Mouse (Mus musculus): Measurements from ENCODE around the gene Slx4ip. TPM values are rescaled to one million over a fixed set of nuclear protein-coding genes. Genes with fewer than 3 reads are reported as not detected.

The Slx4ip gene
- polyA plus RNA-seq, 1 experiment = 3.0 TPM

GRCm38 (mm10) chr2:136894494-136894893 lies 3.5 kb downstream of the Slx4ip start:
- no peak for TF ChIP-seq CTCF (IDR thresholded peaks at IDR 0.05; ENCODE audit: borderline replicate concordance, insufficient read depth, low read depth, low read length)
- no peak for TF ChIP-seq POLR2A (IDR thresholded peaks at IDR 0.05; ENCODE audit: borderline replicate concordance, insufficient read depth, low read length)
- H3K4me1 ChIP-seq (ENCODE audit: control insufficient read depth, insufficient read depth, low read length) = 0 out of 2 replicates have a peak, but pooled peaks cover 2% of the 10 kb centered on the region
- DNase-seq = no peak
- H3K27ac ChIP-seq (ENCODE audit: insufficient read depth, low read length) = no peak overlapping the region
- H3K4me3 ChIP-seq (replicated peaks; ENCODE audit: insufficient read depth, low read depth, low read length) = no peak overlapping the region
- WGBS = 77% methylated on average over 2 of the region's 2 CpGs
- no peaks in the 10 kb centered on the region for H3K27me3 ChIP-seq (ENCODE audit: control insufficient read depth, insufficient read depth, low read length)

DNA sequence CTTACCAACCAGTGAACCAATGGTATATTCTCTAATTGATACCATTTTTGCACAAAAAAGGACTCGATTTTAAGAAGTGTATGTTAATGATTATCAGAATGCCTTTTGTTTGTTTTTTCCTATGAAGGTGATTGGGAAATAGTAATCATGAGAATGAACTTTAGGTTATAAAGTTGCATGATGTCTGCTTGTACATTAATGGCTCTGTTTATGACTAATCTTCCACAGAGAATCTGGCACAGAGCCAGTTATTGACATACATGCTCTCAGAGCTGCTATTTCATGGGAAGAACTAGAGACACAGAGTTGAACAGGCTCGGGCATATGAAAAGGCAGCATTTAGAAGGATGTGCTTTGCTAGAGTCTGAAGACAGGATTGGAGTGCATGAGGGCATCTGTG lies 5.1 kb downstream of the Slx4ip start:
- Histone ChIP-seq H3K27ac (ENCODE audit: insufficient read depth, low read length) (no peak overlapping the region), H3K4me3 (replicated peaks; ENCODE audit: insufficient read depth, low read depth, low read length) (no peak overlapping the region), H3K27me3 (ENCODE audit: control insufficient read depth, insufficient read depth, low read length) (no peaks in the 10 kb centered on the region), H3K4me1 (ENCODE audit: control insufficient read depth, insufficient read depth, low read length) (no peaks in the 10 kb centered on the region)
- no peak for DNase-seq
- 77% methylated on average over 2 of the region's 2 CpGs for WGBS
- no peak for TF ChIP-seq POLR2A (IDR thresholded peaks at IDR 0.05; ENCODE audit: borderline replicate concordance, insufficient read depth, low read length)
- TF ChIP-seq CTCF (IDR thresholded peaks at IDR 0.05; ENCODE audit: borderline replicate concordance, insufficient read depth, low read depth, low read length) = no peak

DNA sequence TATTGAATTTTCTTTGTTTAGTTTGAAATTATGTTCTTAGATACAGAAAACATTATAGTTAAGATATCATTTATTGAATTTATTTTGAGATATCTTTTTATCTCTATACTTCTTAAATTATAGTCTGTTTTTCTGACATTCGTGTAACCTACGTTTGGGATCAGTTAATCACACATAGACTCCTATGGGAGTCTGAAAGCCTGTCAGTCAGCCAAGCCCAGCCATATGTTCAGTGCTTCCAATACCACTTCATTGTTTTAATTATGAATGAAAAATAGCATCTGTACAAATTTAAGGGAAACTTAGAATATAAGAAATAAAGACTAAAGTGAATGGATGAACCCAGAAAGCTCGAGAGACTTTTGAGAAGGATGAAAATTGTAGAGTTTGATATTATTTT lies 17.6 kb downstream of the Slx4ip start:
- no peak for DNase-seq
- H3K4me1 ChIP-seq (ENCODE audit: control insufficient read depth, insufficient read depth, low read length) = no peaks in the 10 kb centered on the region
- no peak overlapping the region for H3K4me3 ChIP-seq (replicated peaks; ENCODE audit: insufficient read depth, low read depth, low read length)
- H3K27ac ChIP-seq (ENCODE audit: insufficient read depth, low read length) = no peak overlapping the region
- H3K27me3 ChIP-seq (ENCODE audit: control insufficient read depth, insufficient read depth, low read length) = no peaks in the 10 kb centered on the region
- TF ChIP-seq POLR2A (IDR thresholded peaks at IDR 0.05; ENCODE audit: borderline replicate concordance, insufficient read depth, low read length) (no peak), CTCF (IDR thresholded peaks at IDR 0.05; ENCODE audit: borderline replicate concordance, insufficient read depth, low read depth, low read length) (no peak)
- 40% methylated on average over 3 of the region's 3 CpGs for WGBS

GRCm38 (mm10) chr2:136909298-136909697 lies 18.3 kb downstream of the Slx4ip start:
- TF ChIP-seq POLR2A (IDR thresholded peaks at IDR 0.05; ENCODE audit: borderline replicate concordance, insufficient read depth, low read length) = no peak
- Histone ChIP-seq H3K27me3 (ENCODE audit: control insufficient read depth, insufficient read depth, low read length) (no peaks in the 10 kb centered on the region), H3K27ac (ENCODE audit: insufficient read depth, low read length) (no peak overlapping the region), H3K4me1 (ENCODE audit: control insufficient read depth, insufficient read depth, low read length) (no peaks in the 10 kb centered on the region), H3K4me3 (replicated peaks; ENCODE audit: insufficient read depth, low read depth, low read length) (no peak overlapping the region)
- WGBS = 88% methylated on average over 2 of the region's 2 CpGs
- no peak for DNase-seq

DNA sequence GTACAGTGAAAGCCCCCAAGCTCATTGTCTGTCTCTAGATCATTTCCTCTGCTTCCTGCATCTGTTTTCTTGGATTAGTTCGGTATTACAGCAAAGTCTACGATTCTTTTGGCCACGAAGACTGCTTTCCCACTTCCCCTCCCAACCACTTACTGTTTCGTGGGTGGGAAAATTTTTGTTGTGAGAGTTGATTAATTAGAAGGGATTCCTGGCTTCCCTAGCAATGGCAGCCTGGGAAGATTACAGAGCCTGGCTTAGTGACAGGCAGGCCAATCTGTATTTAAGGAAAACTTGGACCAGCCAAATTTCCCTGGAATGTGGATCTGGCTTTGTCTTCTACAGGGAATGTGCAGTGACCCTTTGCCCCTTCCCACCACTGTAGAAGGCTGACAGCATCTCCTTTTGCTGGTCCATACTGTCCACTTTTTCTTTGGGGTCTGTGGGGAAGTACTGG lies 21.0 kb downstream of the Slx4ip start:
- no peak overlapping the region for H3K27ac ChIP-seq (ENCODE audit: insufficient read depth, low read length)
- 22% methylated on average over 4 of the region's 4 CpGs for WGBS
- H3K4me3 ChIP-seq (replicated peaks; ENCODE audit: insufficient read depth, low read depth, low read length) = no peak overlapping the region
- DNase-seq = no peak
- H3K27me3 ChIP-seq (ENCODE audit: control insufficient read depth, insufficient read depth, low read length) = no peaks in the 10 kb centered on the region
- no peaks in the 10 kb centered on the region for H3K4me1 ChIP-seq (ENCODE audit: control insufficient read depth, insufficient read depth, low read length)
- TF ChIP-seq POLR2A (IDR thresholded peaks at IDR 0.05; ENCODE audit: borderline replicate concordance, insufficient read depth, low read length) (no peak), CTCF (IDR thresholded peaks at IDR 0.05; ENCODE audit: borderline replicate concordance, insufficient read depth, low read depth, low read length) (no peak)

GRCm38 (mm10) chr2:136913021-136913420 lies 22.0 kb downstream of the Slx4ip start:
- H3K4me1 ChIP-seq (ENCODE audit: control insufficient read depth, insufficient read depth, low read length) = no peaks in the 10 kb centered on the region
- H3K4me3 ChIP-seq (replicated peaks; ENCODE audit: insufficient read depth, low read depth, low read length) = no peak overlapping the region
- no peak for TF ChIP-seq POLR2A (IDR thresholded peaks at IDR 0.05; ENCODE audit: borderline replicate concordance, insufficient read depth, low read length)
- DNase-seq = no peak
- WGBS = 72% methylated on average over 3 of the region's 3 CpGs
- no peaks in the 10 kb centered on the region for H3K27me3 ChIP-seq (ENCODE audit: control insufficient read depth, insufficient read depth, low read length)
- H3K27ac ChIP-seq (ENCODE audit: insufficient read depth, low read length) = no peak overlapping the region

DNA sequence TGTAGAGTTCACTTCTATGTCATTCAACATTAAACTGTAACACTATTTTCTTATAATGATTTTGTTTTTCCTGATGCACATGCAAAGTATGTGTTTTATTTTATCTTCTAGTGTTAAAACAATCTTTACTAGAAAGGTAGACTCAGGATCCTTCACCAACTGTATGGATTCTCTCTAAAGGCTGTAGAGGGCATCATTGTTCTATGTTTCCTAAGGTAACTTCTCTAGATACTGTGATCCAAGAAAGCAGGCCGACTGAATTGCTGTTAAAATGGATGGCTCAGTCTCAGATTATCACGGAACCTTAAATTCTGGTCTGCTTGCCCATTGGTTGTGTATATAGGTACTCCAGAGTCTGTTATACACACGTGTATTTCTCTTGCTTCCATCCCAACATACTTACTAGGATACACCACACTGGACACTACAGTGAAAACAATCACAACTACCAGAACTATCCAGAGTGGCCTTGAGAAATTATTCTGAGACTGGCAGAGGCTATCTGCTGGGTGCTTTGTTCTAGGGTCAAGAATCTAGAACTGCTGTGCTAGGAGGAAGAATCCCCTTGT lies 23.4 kb downstream of the Slx4ip start:
- DNase-seq = no peak
- Histone ChIP-seq H3K27ac (ENCODE audit: insufficient read depth, low read length) (no peak overlapping the region), H3K4me1 (ENCODE audit: control insufficient read depth, insufficient read depth, low read length) (no peaks in the 10 kb centered on the region), H3K27me3 (ENCODE audit: control insufficient read depth, insufficient read depth, low read length) (no peaks in the 10 kb centered on the region), H3K4me3 (replicated peaks; ENCODE audit: insufficient read depth, low read depth, low read length) (no peak overlapping the region)
- TF ChIP-seq CTCF (IDR thresholded peaks at IDR 0.05; ENCODE audit: borderline replicate concordance, insufficient read depth, low read depth, low read length) = peak; percentile 42; the same call in 1 of the 2 replicates
- TF ChIP-seq POLR2A (IDR thresholded peaks at IDR 0.05; ENCODE audit: borderline replicate concordance, insufficient read depth, low read length) = no peak
- WGBS = 28% methylated on average over 3 of the region's 3 CpGs

DNA sequence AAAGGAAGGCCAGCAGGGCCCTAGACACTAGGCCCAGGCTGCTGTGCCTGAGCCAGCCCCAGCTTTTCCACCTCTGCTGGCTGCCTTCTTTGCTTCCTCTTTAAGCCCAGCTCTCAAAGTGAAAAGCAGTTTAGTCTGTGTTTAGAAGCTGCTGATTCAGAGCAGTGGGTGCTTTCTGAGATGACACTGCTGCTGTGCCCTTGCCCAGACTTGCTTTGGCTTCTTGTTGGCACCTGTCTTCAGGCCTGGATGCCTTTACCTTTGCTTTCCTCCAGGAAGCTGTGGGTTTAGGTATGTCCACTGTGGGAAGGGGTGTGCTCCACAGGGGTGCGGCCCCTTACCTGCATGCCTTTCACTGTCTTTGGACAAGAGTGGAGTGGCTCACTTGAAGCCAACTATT lies 28.4 kb downstream of the Slx4ip start:
- H3K27me3 ChIP-seq (ENCODE audit: control insufficient read depth, insufficient read depth, low read length) = no peaks in the 10 kb centered on the region
- 97% methylated on average over 1 of the region's 1 CpGs for WGBS

More for the DNA sequence above, 28.4 kb downstream of the Slx4ip start:
- no peak for DNase-seq
- Histone ChIP-seq H3K27ac (ENCODE audit: insufficient read depth, low read length) (no peak overlapping the region), H3K4me1 (ENCODE audit: control insufficient read depth, insufficient read depth, low read length) (0 out of 2 replicates have a peak, but pooled peaks cover 3% of the 10 kb centered on the region), H3K4me3 (replicated peaks; ENCODE audit: insufficient read depth, low read depth, low read length) (no peak overlapping the region)
- TF ChIP-seq POLR2A (IDR thresholded peaks at IDR 0.05; ENCODE audit: borderline replicate concordance, insufficient read depth, low read length) (no peak), CTCF (IDR thresholded peaks at IDR 0.05; ENCODE audit: borderline replicate concordance, insufficient read depth, low read depth, low read length) (no peak)
